Mouse (Mus musculus): ENCODE measurements around the gene Stard9.
A peak's percentile ranks its signal among the peaks of the same experiment; 100 is the strongest.

GRCm38 (mm10) chr2:120619538-120619937, 9.4 kb upstream of the Stard9 start:
- TF ChIP-seq CTCF (conservative IDR thresholded peaks at IDR 0.05; ENCODE audit: low read length): peak; percentile 29; the same call in 1 of the 2 replicates
- no peak for TF ChIP-seq NANOG (IDR thresholded peaks at IDR 0.05; ENCODE audit: borderline replicate concordance, low read length)
